30 mouse cellular contexts compared by ENCODE assay signal in genomic region chr16:18022780-18023557, GRCm38 (mm10). TPM values are rescaled to one million over a fixed set of nuclear protein-coding genes. Genes with fewer than 3 reads are reported as not detected.
"Had no signal": no experiment of that assay in that cellular context is flagged by ENCODE, and none has a peak within 500 bp of the region (broad histone marks: within the 10 kb centered on the region; RNA-seq: fewer than 3 reads in every experiment).

No protein-coding gene starts in this region.

- H3K4me3 ChIP-seq: intestine, embryonic 15.5 days; kidney, embryonic 15.5 days; layer of hippocampus, adult 2 months; left cerebral cortex, adult 2 months; limb, embryonic 12.5 days; limb, embryonic 15.5 days; midbrain, embryonic 12.5 days; midbrain, embryonic 15.5 days; neural tube, embryonic 12.5 days; neural tube, embryonic 15.5 days had no signal

- DNase-seq: kidney, adult 11 months; kidney, adult 8-10 months; kidney, postnatal 25 days; layer of hippocampus, postnatal 36 days; left cerebral cortex, postnatal 4 days; lung, adult 18-20 months; thymus, adult 18-20 months; thymus, postnatal 36 days had no signal

- H3K27me3 ChIP-seq: intestine, embryonic 15.5 days; kidney, embryonic 15.5 days; limb, embryonic 12.5 days; limb, embryonic 15.5 days; midbrain, embryonic 12.5 days; midbrain, embryonic 15.5 days; neural tube, embryonic 12.5 days; neural tube, embryonic 15.5 days had no signal

- ATAC-seq: hindbrain, embryonic 16.5 days; intestine, embryonic 15.5 days; midbrain, embryonic 15.5 days had no signal

- H3K4me1 ChIP-seq: intestine, embryonic 15.5 days; limb, embryonic 12.5 days; limb, embryonic 15.5 days; midbrain, embryonic 12.5 days; midbrain, embryonic 15.5 days; neural tube, embryonic 12.5 days; neural tube, embryonic 15.5 days had no signal

- H3K4me2 ChIP-seq: intestine, embryonic 15.5 days; kidney, embryonic 15.5 days; limb, embryonic 12.5 days; limb, embryonic 15.5 days; midbrain, embryonic 12.5 days; midbrain, embryonic 15.5 days; neural tube, embryonic 12.5 days; neural tube, embryonic 15.5 days had no signal

- H3K36me3 ChIP-seq: intestine, embryonic 15.5 days; kidney, embryonic 15.5 days; limb, embryonic 12.5 days; limb, embryonic 15.5 days; midbrain, embryonic 12.5 days; midbrain, embryonic 15.5 days; neural tube, embryonic 12.5 days; neural tube, embryonic 15.5 days had no signal

- H3K27ac ChIP-seq: intestine, embryonic 15.5 days; kidney, embryonic 15.5 days; layer of hippocampus, adult 2 months; left cerebral cortex, adult 2 months; limb, embryonic 12.5 days; limb, embryonic 15.5 days; macrophage; midbrain, embryonic 12.5 days; midbrain, embryonic 15.5 days; neural tube, embryonic 12.5 days; neural tube, embryonic 15.5 days had no signal

- H3K9ac ChIP-seq: intestine, embryonic 15.5 days; kidney, embryonic 15.5 days; limb, embryonic 12.5 days; limb, embryonic 15.5 days; midbrain, embryonic 12.5 days; midbrain, embryonic 15.5 days; neural tube, embryonic 12.5 days; neural tube, embryonic 15.5 days had no signal

- H3K9me3 ChIP-seq: intestine, embryonic 15.5 days; kidney, embryonic 15.5 days; limb, embryonic 12.5 days; limb, embryonic 15.5 days; midbrain, embryonic 12.5 days; midbrain, embryonic 15.5 days; neural tube, embryonic 12.5 days; neural tube, embryonic 15.5 days had no signal

RNA-seq across cellular contexts. Expression of gene Vpreb2, which starts 42.7 kb away (rescaled TPM):
- total RNA-seq: layer of hippocampus, adult 2 months; layer of hippocampus, postnatal 10 days; layer of hippocampus, postnatal 36 days; left cerebral cortex, adult 2 months; left cerebral cortex, postnatal 10 days; left cerebral cortex, postnatal 4 days; megakaryocyte, adult 5-6 weeks had no signal
- polyA plus RNA-seq: hindbrain, embryonic 16.5 days; intestine, embryonic 15.5 days; kidney, embryonic 15.5 days; large intestine, adult 2 months; limb, embryonic 12.5 days; limb, embryonic 15.5 days; lung, embryonic 16.5 days; macrophage; midbrain, embryonic 12.5 days; midbrain, embryonic 15.5 days; neural tube, embryonic 12.5 days; neural tube, embryonic 15.5 days; small intestine, adult 2 months; spleen, adult 2 months; stomach, embryonic 14.5 days; testis, adult 2 months; urinary bladder, adult 2 months had no signal
